Mouse (Mus musculus) induced T-regulatory cell, adult 2 months (primary cell): ENCODE data around the gene Cd200.

ENCODE experiments used
- DNase-seq: peaks from one replicate; pipeline ENCODE4 v3.0.0-alpha.2; 2012; ENCODE audit warnings: low read depth

Gene Cd200

GRCm38 (mm10) chr16:45336478-45336877 is 72.4 kb downstream of the Cd200 start:
- no peak for DNase-seq

- no peak for DNase-seq
Measured at GRCm38 (mm10) chr16:45334891-45335290, 74.0 kb downstream of the Cd200 start.

DNA sequence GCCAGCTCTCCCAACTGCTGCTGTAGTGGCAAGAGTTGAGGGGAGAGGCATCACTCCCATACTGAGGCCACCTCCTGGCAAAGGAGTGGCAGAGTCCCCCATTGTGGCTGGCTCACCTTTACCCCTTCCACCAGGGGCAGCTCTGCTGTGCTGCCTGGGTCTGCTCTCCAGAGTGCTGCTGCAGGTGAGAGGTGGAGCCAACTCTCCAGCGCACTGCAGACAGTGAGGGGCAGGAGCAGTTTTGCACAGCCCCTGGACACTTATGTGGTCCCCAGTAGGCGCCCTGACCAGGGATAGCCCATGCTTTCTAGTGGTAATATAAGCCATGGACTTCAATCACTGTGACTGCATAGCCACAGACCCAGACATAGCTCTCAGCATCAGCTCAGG is 74.5 kb downstream of the Cd200 start:
- DNase-seq = no peak

DNA sequence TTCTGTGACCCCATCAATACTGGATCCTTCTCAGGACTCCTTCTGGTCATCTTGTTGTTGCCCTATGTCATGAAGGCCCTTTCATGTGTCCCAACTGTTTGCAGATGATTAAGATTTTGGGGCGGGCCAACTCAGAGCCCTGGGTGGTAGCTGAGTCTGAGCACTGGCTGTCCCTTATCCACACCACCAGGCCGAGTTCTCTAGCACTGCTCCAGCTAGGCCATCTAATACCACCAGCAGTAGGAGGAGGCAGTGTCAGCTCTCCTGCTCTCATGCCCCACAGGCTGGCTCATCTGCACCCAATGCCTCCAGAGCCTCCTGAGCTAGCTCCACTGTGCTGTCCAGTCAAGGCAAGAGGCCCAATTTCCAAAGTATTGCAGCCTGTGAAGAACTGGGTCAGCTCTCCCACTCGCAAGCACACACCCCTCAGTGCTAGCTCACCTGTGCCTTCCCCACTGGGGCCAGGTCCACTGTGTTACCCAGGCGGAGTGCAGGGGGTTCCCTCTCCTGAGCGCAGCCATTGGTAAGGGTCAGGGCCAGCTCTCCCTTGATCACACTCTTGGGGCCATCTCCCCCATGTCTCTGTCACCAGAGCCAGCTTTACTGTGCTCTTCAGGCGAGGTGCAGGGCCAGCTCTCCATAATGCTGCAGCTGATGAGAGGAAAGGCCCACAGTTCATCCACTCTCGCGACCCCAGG is 75.0 kb downstream of the Cd200 start:
- DNase-seq = no peak

DNA sequence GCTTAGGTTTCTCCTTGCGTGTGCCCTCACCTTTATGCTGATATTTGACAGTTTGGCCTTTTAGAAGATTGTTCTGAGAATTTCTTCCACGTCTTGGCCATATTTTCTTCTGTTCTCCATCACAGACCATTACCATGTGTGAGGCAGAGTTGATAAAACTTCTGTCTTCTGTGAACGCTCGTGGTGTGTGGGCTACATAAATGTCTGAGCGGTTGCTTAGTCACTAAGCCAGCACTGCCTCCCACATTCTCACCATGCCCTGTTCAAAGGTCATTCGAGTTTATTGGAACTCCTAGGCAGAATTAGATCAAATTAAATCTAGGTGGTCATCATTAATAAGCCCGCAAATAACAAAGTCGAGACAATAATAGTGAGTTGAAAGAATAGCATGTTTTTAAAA is 76.3 kb downstream of the Cd200 start:
- no peak for DNase-seq
